Mouse (Mus musculus) heart, embryonic 11.5 days (tissue): ENCODE data around the gene Ssmem1. TPM values are rescaled to one million over a fixed set of nuclear protein-coding genes. Genes with fewer than 3 reads are reported as not detected.

Experiments used
- ATAC-seq: fragments of 200-750 bp; cut with Nextera tagmentation; replicated peaks from 2 replicates; pipeline ENCODE4 v1.8.0; 2017; ENCODE audit warnings: moderate library complexity; ENCODE audit not compliant: insufficient number of reproducible peaks, low FRiP score, low TSS enrichment
- H3K27ac ChIP-seq: fragments of 300-500 bp; sonication (generic); 2 replicates; pipeline ENCODE4 v1.5.1; 2014; ENCODE audit warnings: mild to moderate bottlenecking, low read depth, low read length
- H3K27me3 ChIP-seq: fragments of 300-500 bp; sonication (generic); 2 replicates; pipeline ENCODE4 v1.6.1; 2014; ENCODE audit warnings: mild to moderate bottlenecking, low read length, mixed read lengths; ENCODE audit not compliant: control insufficient read depth, insufficient read depth
- H3K36me3 ChIP-seq: fragments of 300-500 bp; sonication (generic); 2 replicates; pipeline ENCODE4 v1.6.1; 2014; ENCODE audit warnings: mild to moderate bottlenecking, low read length, moderate library complexity, mixed read lengths; ENCODE audit not compliant: control insufficient read depth, insufficient read depth
- H3K4me1 ChIP-seq: fragments of 300-500 bp; sonication (generic); 2 replicates; pipeline ENCODE4 v1.6.1; 2014; ENCODE audit warnings: low read length; ENCODE audit not compliant: control insufficient read depth, insufficient read depth
- H3K4me2 ChIP-seq: fragments of 300-500 bp; sonication (generic); 2 replicates; pipeline ENCODE4 v1.6.1; 2014; ENCODE audit warnings: mild to moderate bottlenecking, moderate library complexity
- H3K4me3 ChIP-seq: fragments of 300-500 bp; sonication (generic); 2 replicates; pipeline ENCODE4 v1.5.1; 2014; ENCODE audit warnings: low read depth, low read length
- H3K9ac ChIP-seq: fragments of 300-500 bp; sonication (generic); 2 replicates; pipeline ENCODE4 v1.6.1; 2014; ENCODE audit warnings: mild to moderate bottlenecking, low read depth, low read length, moderate library complexity
- H3K9me3 ChIP-seq: fragments of 300-500 bp; sonication (generic); replicated peaks from 2 replicates; pipeline ENCODE4 v1.6.1; 2016; ENCODE audit warnings: low read length; ENCODE audit not compliant: control insufficient read depth
- WGBS: fragments of 180-500 bp; shearing (Covaris S2); extraction: QIAGEN DNeasy Blood & Tissue Kit; methylation state at CpG from one replicate; pipeline ENCODE4 v1.1.7; 2014; ENCODE audit not compliant: insufficient replicate concordance; 5-methylcytosine and 5-hydroxymethylcytosine counted together
- polyA plus RNA-seq: library from polyadenylated mRNA; unstranded; fragments of >200 nt; fragmentation: Nextera tagmentation; extraction: Ambion mirVana; gene quantifications from 2 replicates; pipeline ENCODE4 v1.2.1, GENCODE M21; 2014

The Ssmem1 gene
- polyA plus RNA-seq, 1 experiment from 2014 or later: 0.62 TPM

DNA sequence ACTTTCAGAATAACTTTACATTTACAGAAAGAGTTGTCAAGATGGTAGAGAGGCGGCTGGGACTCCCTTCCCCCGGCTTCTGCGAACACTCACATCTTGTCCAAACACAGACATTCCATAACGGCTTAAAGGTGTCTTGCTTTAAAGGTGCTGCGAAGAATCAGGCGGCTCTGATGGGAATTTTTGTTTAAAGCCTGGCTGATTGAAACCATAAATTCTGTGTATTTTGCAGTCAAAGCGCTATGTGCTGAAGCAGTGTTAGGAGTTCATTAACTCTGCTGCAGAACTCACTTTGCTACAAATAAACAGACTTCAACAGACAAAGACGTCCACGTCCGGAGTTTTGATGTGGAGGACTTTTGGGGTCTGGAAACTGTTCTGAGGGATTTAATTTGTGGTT is 28.6 kb downstream of the Ssmem1 start:
- Histone ChIP-seq H3K36me3 (no peaks in the 10 kb centered on the region), H3K27ac (peak overlapping the region; percentile 16; the same call in 1 of the 2 replicates), H3K9ac (no peak overlapping the region), H3K4me1 (peaks cover 15% of the 10 kb centered on the region), H3K4me3 (no peak overlapping the region), H3K27me3 (no peaks in the 10 kb centered on the region), H3K9me3 (no peaks in the 10 kb centered on the region), H3K4me2 (no peak overlapping the region)
- ATAC-seq: no peak
- WGBS: 52% methylated on average over 10 of the region's 10 CpGs

DNA sequence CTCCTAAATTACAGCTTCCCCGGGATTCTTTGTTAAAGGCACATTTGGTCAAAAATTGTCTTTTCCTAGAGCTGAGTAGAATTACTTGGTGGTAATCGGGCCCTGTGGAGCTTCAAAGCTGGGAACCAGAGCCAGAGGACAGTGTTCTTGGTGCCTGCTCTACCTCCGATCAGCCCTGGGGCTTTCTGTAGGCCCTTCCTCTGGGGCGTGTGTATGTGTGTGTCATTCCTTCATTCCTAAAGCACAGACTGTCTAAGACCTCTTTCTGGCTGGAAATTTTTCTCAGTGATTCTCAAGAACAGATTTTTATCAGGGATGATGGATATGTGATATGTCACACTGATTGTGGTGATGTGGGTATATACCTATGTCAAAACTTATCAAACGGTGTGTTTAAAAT is 29.2 kb downstream of the Ssmem1 start:
- Histone ChIP-seq H3K9me3 (no peaks in the 10 kb centered on the region), H3K27ac (peak overlapping the region; percentile 16; the same call in 1 of the 2 replicates), H3K9ac (no peak overlapping the region), H3K36me3 (no peaks in the 10 kb centered on the region), H3K4me1 (peaks cover 20% of the 10 kb centered on the region), H3K27me3 (no peaks in the 10 kb centered on the region), H3K4me3 (no peak overlapping the region), H3K4me2 (no peak overlapping the region)
- no peak for ATAC-seq
- WGBS: 67% methylated on average over 5 of the region's 5 CpGs

DNA sequence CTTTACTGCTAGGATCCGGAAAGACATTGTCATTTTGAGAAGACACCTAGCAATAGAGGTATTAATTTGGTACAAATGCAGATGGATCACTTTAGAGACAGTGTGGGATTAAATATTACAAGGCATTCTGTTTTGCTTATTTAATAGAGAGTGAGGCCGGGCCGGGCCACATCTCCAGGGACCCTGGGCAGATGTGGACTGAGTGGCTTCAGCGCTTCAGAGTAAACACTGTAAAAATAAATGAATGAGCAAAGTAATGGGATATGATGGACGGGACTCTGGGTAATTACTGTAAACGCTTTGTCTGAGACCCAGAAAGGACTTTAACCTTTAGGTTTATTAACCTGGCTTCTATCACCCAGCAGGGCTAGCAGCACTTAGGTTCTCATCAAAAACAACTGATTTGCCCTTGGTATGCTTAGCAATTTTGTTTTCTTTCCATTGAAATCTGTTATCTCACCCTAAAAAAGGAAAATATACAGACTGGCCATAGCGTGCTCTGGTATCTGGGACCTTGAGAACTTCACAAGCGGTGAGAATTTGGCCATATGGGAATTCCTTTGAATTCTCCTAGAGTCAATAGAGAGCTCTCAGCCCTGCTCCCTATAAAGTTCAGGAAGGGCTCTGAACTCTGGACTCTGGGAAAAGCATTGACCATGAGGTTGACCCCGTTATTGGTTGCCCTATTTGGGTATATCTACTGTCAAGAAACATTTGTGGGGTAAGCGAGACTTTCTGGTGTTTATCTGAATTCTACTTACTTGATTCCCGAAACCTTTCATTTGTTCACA is 31.6 kb downstream of the Ssmem1 start, which contains the start of gene Cpa2:
TSS of gene Cpa2 (plus strand) at position 574 of the 791 bp plus-strand sequence.
- no peaks in the 10 kb centered on the region for H3K27me3 ChIP-seq
- no peak within 1 kb of the TSS for H3K4me3 ChIP-seq
- no peak within 1 kb of the TSS for H3K4me2 ChIP-seq
- H3K36me3 ChIP-seq: no peaks in the 10 kb centered on the region
- H3K27ac ChIP-seq: peak within 1 kb of the TSS; percentile 79
- 0 out of 2 replicates have a peak within 1 kb of the TSS, but pooled peaks have one; percentile 3 for H3K9ac ChIP-seq
- 54% methylated on average over 11 of the region's 11 CpGs for WGBS
- H3K9me3 ChIP-seq: no peaks in the 10 kb centered on the region
- no peak for ATAC-seq
- H3K4me1 ChIP-seq: peaks cover 41% of the 10 kb centered on the region

DNA sequence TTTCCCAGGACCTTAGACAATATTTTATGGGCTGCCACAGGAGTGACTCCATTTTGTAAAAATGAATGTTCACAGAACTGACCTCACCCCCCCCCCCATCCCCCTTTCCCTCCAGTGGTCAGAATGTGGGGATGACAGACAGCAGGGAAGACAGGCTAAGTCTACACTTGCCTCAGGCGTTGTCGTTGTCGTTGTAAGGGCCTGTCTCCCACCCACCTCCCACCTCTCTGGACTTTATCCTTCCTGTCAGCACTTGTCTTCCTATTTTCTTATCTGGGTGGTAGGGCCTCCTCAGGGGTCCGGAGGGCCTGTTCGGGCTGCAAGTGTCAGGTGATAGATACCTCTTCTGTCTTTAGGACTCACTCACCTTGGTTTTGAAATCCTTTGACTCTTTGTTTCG is 32.6 kb downstream of the Ssmem1 start:
- Histone ChIP-seq H3K4me2 (no peak overlapping the region), H3K36me3 (no peaks in the 10 kb centered on the region), H3K27me3 (no peaks in the 10 kb centered on the region), H3K27ac (peak overlapping the region; percentile 79), H3K4me1 (peaks cover 49% of the 10 kb centered on the region), H3K9me3 (no peaks in the 10 kb centered on the region), H3K4me3 (no peak overlapping the region), H3K9ac (0 out of 2 replicates have a peak overlapping the region, but pooled peaks have one; percentile 3)
- 6% methylated on average over 6 of the region's 6 CpGs for WGBS
- ATAC-seq: peak; percentile 61; the same call in 1 of the 2 replicates

DNA sequence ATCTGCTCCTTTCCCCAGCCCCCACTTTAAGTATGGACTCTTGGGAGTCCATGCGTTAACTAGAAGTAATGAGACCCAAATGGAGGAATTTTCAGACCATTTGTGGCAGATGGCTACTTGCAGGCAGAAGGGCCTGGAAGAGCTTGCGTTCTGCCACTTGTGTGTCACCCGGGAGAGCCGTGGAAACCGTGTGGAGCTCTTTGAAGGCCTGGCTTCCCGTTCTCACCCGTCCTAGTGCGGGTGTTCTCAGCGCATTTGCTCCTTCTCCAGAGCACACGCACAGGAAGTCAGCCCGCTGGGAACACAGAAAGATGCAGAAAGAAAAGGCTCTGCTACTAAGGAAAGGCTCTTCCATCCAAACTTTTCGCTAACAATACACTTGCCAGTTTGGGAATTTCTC is 33.4 kb downstream of the Ssmem1 start:
- no peak overlapping the region for H3K4me2 ChIP-seq
- H3K27ac ChIP-seq: peak overlapping the region; percentile 79

DNA sequence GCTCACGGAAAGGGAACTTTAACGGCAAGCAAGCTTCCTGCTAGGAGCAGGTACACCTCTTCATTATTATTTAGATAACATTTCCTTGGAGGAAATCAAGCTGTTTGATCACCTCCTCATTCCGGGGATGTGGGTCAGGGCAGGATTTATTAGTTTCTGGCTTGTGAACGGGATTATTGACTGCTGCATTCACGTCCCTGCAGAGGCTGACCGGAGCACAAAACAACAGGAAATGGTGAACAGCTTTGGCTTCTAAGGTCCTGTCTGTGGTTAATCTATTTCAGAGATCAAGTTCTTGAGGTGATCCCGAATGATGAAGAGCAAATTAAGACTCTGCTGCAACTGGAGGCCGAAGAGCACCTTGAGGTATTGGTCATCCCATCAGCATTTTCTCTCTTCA is 34.2 kb downstream of the Ssmem1 start:
- H3K4me3 ChIP-seq: no peak overlapping the region
- H3K36me3 ChIP-seq: no peaks in the 10 kb centered on the region
- ATAC-seq: no peak
- H3K4me1 ChIP-seq: peaks cover 56% of the 10 kb centered on the region
- H3K9me3 ChIP-seq: no peaks in the 10 kb centered on the region
- no peak overlapping the region for H3K9ac ChIP-seq
- 0 out of 2 replicates have a peak overlapping the region, but pooled peaks have one; percentile 17 for H3K27ac ChIP-seq
- H3K27me3 ChIP-seq: no peaks in the 10 kb centered on the region
- no peak overlapping the region for H3K4me2 ChIP-seq
- 39% methylated on average over 8 of the region's 8 CpGs for WGBS

More for the DNA sequence above, 33.4 kb downstream of the Ssmem1 start:
- H3K27me3 ChIP-seq: no peaks in the 10 kb centered on the region
- H3K36me3 ChIP-seq: no peaks in the 10 kb centered on the region
- no peaks in the 10 kb centered on the region for H3K9me3 ChIP-seq
- peaks cover 55% of the 10 kb centered on the region for H3K4me1 ChIP-seq
- no peak overlapping the region for H3K9ac ChIP-seq
- 23% methylated on average over 12 of the region's 12 CpGs for WGBS
- no peak overlapping the region for H3K4me3 ChIP-seq
- ATAC-seq: no peak

DNA sequence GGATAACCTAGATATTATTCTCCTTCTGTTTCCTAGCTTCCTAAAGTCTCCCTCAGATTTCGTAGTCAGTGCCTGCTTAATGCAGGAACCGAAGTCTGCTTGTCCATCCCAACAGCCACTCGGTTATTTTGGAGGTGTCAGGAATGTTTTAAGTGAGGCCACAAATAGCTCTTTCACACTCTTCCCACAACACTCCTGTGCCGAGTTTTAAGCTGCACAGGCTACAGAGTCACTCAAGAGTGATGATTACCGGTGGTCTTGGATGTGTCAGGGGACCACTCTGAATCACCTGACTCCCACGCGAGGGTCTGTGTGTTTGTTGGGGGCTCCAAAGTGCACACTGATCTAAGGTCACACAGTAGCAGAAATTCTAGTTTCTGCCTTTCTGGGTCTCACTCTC is 36.0 kb downstream of the Ssmem1 start:
- H3K4me3 ChIP-seq: no peak overlapping the region
- peak overlapping the region; percentile 23 for H3K9ac ChIP-seq
- no peaks in the 10 kb centered on the region for H3K27me3 ChIP-seq
- no peaks in the 10 kb centered on the region for H3K36me3 ChIP-seq
- H3K4me2 ChIP-seq: peak overlapping the region; percentile 18; the same call in 1 of the 2 replicates
- no peaks in the 10 kb centered on the region for H3K9me3 ChIP-seq
- peak overlapping the region; percentile 92 for H3K27ac ChIP-seq
- peaks cover 60% of the 10 kb centered on the region for H3K4me1 ChIP-seq
- ATAC-seq: 0 out of 2 replicates have a peak, but pooled peaks have one; percentile 35
- 32% methylated on average over 7 of the region's 7 CpGs for WGBS

DNA sequence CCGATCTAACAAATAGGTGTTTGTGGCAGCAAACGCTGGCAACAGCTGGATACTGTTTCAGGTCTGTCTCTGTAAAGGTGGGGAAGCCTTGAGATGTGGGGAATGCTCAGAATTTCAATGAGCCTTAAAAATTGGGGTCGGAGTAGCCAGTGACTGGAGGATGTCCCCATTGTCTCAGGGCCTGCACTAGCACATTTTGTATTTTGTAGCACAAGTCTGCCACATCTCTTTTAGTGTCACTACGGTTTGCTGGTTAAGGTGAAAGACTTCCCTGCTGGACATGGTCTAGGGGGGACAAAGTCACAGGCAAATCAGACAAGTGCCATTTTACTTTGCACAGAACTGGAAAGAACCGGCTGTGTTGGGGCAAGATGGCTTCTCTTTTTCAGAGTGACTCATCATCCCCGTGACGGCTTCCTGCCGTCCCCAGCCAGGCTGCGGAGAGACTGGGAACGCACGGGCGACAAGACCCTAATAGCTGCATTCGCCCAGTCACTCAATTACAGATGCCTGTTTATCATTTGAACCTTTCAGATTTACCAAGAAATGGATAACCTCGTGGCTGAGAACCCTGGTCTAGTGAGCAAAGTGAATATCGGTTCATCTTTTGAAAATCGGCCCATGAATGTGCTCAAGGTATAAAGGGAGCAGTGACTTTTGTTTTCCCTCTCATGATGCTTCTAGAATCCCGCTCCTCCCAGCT is 37.1 kb downstream of the Ssmem1 start:
- peak overlapping the region; percentile 67 for H3K9ac ChIP-seq
- H3K36me3 ChIP-seq: no peaks in the 10 kb centered on the region
- H3K4me2 ChIP-seq: peak overlapping the region; percentile 62
- peak overlapping the region; percentile 92 for H3K27ac ChIP-seq
- no peaks in the 10 kb centered on the region for H3K9me3 ChIP-seq
- no peak for ATAC-seq
- WGBS: 13% methylated on average over 17 of the region's 17 CpGs
- H3K4me3 ChIP-seq: peak overlapping the region; percentile 15; the same call in 1 of the 2 replicates
- no peaks in the 10 kb centered on the region for H3K27me3 ChIP-seq
- peaks cover 60% of the 10 kb centered on the region for H3K4me1 ChIP-seq
